Mouse (Mus musculus): ENCODE results near the gene Gm7271. TPM values are rescaled to one million over a fixed set of nuclear protein-coding genes. Genes with fewer than 3 reads are reported as not detected.

Gene Gm7271
- polyA plus RNA-seq, 1 experiment from 2014 or later: not detected

DNA sequence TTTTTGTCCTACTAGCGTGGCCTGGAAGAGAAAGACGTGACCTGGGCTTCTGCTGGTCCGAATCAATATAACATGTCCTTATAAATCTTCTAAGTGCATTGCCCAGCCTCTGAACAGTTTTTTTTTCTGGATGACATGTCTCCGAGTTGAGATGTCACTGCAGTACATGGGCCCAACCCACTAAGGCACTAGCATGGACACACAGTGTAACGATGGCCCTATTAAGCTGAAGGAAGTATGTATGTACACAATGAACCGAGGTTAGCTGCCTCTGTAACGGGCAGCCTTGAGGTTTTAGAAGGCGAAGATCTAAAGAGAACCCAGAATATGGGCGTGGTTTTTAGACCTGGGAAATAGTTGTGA is 45.8 kb downstream of the Gm7271 start:
- H3K4me1 ChIP-seq: peaks cover 11% of the 10 kb centered on the region
- peak overlapping the region; percentile 84 for H3K27ac ChIP-seq
- peaks cover 14% of the 10 kb centered on the region; the same call in 1 of the 2 replicates for H3K36me3 ChIP-seq
- 12% methylated on average over 9 of the region's 9 CpGs for whole genome bisulfite sequencing
- no peaks in the 10 kb centered on the region for H3K9me3 ChIP-seq (replicated peaks)
- DNase-seq (ENCODE audit: low spot score): no peak
- no peaks in the 10 kb centered on the region for H3K27me3 ChIP-seq (ENCODE audit: low read depth, poor library complexity, severe bottlenecking)
- H3K4me3 ChIP-seq: peak overlapping the region; percentile 78

DNA sequence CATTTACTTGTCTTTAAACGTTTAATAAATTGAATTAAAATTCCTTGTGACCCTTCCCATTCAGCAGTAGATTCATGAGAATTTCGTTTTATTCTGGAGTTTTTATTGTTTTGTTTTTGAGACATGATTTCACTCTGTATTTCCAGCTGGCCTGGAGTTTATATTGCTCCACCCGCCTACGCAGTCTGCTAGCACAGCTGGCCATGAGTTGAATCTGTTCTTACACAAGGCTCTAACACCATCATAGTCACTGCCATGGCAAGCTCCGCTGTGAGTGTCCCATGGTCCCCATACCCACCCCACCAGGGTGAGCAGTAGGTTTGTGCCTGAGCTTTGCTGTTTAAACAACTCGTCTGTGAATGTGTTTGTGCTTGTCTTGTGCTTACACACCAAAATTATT is 49.3 kb downstream of the Gm7271 start:
- H3K4me3 ChIP-seq: no peak overlapping the region
- 88% methylated on average over 6 of the region's 6 CpGs for WGBS
- no peaks in the 10 kb centered on the region for H3K9me3 ChIP-seq (replicated peaks)
- H3K4me1 ChIP-seq: peaks cover 11% of the 10 kb centered on the region
- peaks cover 43% of the 10 kb centered on the region for H3K36me3 ChIP-seq
- H3K27me3 ChIP-seq (ENCODE audit: low read depth, poor library complexity, severe bottlenecking): no peaks in the 10 kb centered on the region
- H3K27ac ChIP-seq: no peak overlapping the region
- no peak for DNase-seq (ENCODE audit: low spot score)

DNA sequence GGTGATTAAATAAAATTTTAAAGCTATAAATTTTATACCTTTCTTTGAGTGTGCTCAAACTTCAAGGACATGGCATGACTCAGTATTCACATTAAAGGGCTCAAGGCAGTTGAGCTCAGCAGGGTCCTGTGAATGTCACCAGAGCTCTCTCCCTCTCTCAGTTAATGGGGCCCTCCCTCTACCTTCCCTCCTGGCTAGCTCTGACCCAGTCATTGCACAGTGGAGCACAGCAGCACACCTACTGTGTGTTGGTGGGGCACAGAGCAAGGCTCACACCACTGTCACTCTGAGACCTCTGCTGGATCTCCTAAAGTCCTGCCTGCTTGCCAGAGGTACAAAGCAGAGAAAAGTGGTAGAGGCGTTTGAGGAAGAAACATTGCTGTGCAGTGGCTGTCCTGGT is 52.4 kb downstream of the Gm7271 start:
- no peaks in the 10 kb centered on the region for H3K9me3 ChIP-seq (replicated peaks)
- DNase-seq (ENCODE audit: low spot score): no peak
- H3K36me3 ChIP-seq: peaks cover 61% of the 10 kb centered on the region
- no peaks in the 10 kb centered on the region for H3K27me3 ChIP-seq (ENCODE audit: low read depth, poor library complexity, severe bottlenecking)
- no peak overlapping the region for H3K27ac ChIP-seq
- WGBS: 88% methylated on average over 1 of the region's 1 CpGs
- no peaks in the 10 kb centered on the region for H3K4me1 ChIP-seq
- H3K4me3 ChIP-seq: no peak overlapping the region

DNA sequence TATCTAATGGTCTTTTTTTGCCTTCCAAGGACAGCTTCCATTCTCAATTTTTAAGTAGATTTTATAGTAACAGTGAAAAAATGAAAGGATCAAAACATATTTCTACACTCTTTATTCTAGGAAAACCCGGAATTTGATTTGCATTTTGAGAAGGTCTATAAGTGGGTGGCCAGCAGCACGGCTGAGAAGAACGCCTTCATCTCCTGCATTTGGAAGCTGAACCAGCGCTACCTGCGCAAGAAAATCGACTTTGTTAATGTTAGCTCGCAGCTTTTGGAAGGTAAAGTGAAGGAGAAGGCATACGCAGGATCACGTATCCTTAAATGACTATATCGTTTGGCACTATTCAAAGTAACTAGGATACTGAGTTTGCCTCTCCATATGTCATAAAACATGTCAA is 53.7 kb downstream of the Gm7271 start:
- H3K9me3 ChIP-seq (replicated peaks): no peaks in the 10 kb centered on the region
- no peaks in the 10 kb centered on the region for H3K27me3 ChIP-seq (ENCODE audit: low read depth, poor library complexity, severe bottlenecking)
- H3K27ac ChIP-seq: no peak overlapping the region
- no peak for DNase-seq (ENCODE audit: low spot score)
- no peak overlapping the region for H3K4me3 ChIP-seq
- WGBS: 96% methylated on average over 10 of the region's 10 CpGs
- H3K36me3 ChIP-seq: peaks cover 71% of the 10 kb centered on the region
- H3K4me1 ChIP-seq: no peaks in the 10 kb centered on the region

DNA sequence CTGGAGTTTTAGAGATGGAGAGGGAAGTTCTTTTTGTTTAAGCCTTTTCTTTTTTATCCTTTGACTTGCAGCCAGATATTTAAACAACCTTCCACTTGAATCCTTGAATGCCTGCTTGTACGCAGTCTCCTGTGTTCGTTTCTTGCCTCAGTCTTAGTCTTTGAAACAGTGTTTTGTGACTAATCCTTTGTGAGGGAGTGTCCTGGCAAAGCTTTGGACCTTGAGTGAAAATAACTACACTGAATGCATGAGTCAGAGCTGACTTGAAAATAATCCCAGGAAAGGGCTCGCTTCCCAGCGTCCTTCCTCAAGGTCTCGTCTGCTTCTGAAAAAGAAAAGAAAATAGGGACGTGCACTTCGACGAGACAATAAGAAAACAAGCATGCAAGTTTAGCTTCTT is 56.3 kb downstream of the Gm7271 start:
- Histone ChIP-seq H3K4me1 (no peaks in the 10 kb centered on the region), H3K9me3 (replicated peaks) (no peaks in the 10 kb centered on the region), H3K27ac (no peak overlapping the region), H3K27me3 (ENCODE audit: low read depth, poor library complexity, severe bottlenecking) (no peaks in the 10 kb centered on the region), H3K36me3 (peaks cover 80% of the 10 kb centered on the region), H3K4me3 (no peak overlapping the region)
- DNase-seq (ENCODE audit: low spot score): no peak
- 92% methylated on average over 8 of the region's 8 CpGs for WGBS

DNA sequence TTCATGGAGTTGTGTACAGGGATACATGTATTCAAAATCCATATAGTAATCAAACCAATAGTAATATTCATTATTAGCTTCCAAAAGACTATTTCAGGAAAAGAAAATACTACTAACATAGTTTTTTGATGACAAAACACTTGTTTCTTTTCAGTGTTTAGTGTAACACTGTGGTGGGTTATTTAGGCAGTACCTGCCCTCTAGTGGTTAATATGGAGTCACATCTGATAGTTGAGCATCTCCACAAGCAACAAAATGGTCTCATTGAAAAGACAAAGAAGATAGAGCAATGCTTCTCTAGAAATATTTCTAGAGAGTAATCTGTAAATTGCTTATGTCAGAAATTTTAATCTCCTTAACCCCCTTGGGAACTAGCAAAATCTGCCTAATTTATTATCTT is 57.0 kb downstream of the Gm7271 start:
- Histone ChIP-seq H3K27ac (no peak overlapping the region), H3K36me3 (peaks cover 80% of the 10 kb centered on the region), H3K4me1 (no peaks in the 10 kb centered on the region), H3K4me3 (no peak overlapping the region), H3K27me3 (ENCODE audit: low read depth, poor library complexity, severe bottlenecking) (no peaks in the 10 kb centered on the region), H3K9me3 (replicated peaks) (no peaks in the 10 kb centered on the region)
- DNase-seq (ENCODE audit: low spot score): no peak

DNA sequence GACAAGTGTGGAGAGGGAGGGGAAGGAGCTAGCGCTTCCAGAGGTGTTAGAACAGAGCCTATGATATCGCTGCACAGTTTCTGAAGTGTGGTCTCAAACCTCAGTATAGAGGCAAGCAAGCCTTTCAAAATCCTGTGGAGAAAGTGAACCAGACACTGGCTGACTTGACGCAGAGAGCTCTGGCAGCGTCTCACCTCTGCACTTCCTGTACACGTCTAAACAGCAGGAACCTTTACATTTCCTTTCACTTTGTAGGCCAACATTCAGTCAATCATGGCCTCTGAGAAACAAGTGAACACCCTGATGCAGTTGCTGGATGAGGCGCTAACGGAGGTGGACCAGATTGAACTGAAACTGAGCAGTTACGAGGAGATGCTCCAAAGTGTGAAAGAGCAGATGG is 59.4 kb downstream of the Gm7271 start:
- Histone ChIP-seq H3K4me3 (no peak overlapping the region), H3K27me3 (ENCODE audit: low read depth, poor library complexity, severe bottlenecking) (no peaks in the 10 kb centered on the region), H3K27ac (no peak overlapping the region), H3K9me3 (replicated peaks) (no peaks in the 10 kb centered on the region), H3K4me1 (no peaks in the 10 kb centered on the region), H3K36me3 (peaks cover 69% of the 10 kb centered on the region)
- 93% methylated on average over 8 of the region's 8 CpGs for WGBS
- DNase-seq (ENCODE audit: low spot score): no peak

DNA sequence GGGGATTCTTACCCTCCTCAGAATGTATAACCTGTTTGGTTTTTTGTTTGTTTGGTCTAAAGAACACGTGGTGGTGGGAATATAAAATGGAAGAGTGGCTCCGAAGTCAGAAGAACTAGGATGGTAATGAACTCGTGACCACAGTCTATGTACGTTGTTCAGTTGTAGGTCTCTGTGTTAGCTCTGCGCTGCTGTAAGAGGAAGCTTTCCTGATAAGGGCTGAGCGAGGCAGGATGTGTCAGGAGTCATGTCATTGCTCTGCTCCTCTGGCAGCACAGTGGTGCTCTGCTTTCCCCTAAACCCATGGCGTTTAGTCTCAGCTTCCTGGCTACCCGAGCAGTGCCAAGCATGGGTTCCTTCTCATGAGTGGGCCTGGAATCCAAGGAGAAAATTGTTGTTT is 66.6 kb downstream of the Gm7271 start:
- H3K36me3 ChIP-seq: peaks cover 56% of the 10 kb centered on the region
- H3K4me3 ChIP-seq: no peak overlapping the region
- 93% methylated on average over 8 of the region's 8 CpGs for WGBS
- no peaks in the 10 kb centered on the region for H3K4me1 ChIP-seq
- H3K27me3 ChIP-seq (ENCODE audit: low read depth, poor library complexity, severe bottlenecking): no peaks in the 10 kb centered on the region
- no peak for DNase-seq (ENCODE audit: low spot score)
- H3K27ac ChIP-seq: no peak overlapping the region
- H3K9me3 ChIP-seq (replicated peaks): no peaks in the 10 kb centered on the region

DNA sequence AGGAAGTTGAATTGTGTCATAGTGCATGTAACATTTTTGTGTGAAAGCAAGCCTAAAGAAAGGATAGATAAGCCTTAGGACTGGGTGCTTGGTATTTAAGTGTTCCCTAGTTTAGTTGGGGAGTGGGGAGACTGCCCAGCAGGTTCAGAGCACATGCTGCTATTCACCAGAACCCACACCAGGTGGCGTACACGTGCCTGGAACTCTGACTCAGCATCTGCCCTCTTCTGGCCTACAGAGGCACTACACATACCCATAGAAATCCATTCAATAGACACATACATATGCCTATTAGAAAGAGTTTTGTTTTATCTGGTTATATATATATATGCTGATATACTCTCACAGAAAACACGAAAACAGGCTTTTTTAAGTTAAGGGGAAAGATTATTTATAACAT is 81.5 kb downstream of the Gm7271 start:
- Histone ChIP-seq H3K4me1 (no peaks in the 10 kb centered on the region), H3K9me3 (replicated peaks) (no peaks in the 10 kb centered on the region), H3K27me3 (ENCODE audit: low read depth, poor library complexity, severe bottlenecking) (no peaks in the 10 kb centered on the region), H3K27ac (no peak overlapping the region), H3K4me3 (no peak overlapping the region), H3K36me3 (peaks cover 91% of the 10 kb centered on the region)
- 36% methylated on average over 3 of the region's 3 CpGs for WGBS
- peak; percentile 71 for DNase-seq (ENCODE audit: low spot score)

Other genes starting within 250 kb of the Gm7271 start
- 9.8 and 10.6 TPM in 2 replicates for gene Clock, start 179.2 kb upstream of the Gm7271 start, polyA plus RNA-seq (2016; fragmentation: Nextera tagmentation; extraction: Ambion mirVana)
- gene Pdcl2, start 152.9 kb upstream of the Gm7271 start, polyA plus RNA-seq (2016; fragmentation: Nextera tagmentation; extraction: Ambion mirVana): not detected in 2 replicates
- 0.31 and 0.65 TPM in 2 replicates for gene Nmu, start 120.3 kb upstream of the Gm7271 start, polyA plus RNA-seq (2016; fragmentation: Nextera tagmentation; extraction: Ambion mirVana)
- gene Exoc1, start 45.3 kb downstream of the Gm7271 start, polyA plus RNA-seq (2016; fragmentation: Nextera tagmentation; extraction: Ambion mirVana): 33.3 and 44.4 TPM in 2 replicates
- gene Cep135, start 104.7 kb downstream of the Gm7271 start, polyA plus RNA-seq (2016; fragmentation: Nextera tagmentation; extraction: Ambion mirVana): 8.9 and 10.8 TPM in 2 replicates
- 25.2 and 26.7 TPM in 2 replicates for gene C530008M17Rik, start 172.5 kb downstream of the Gm7271 start, polyA plus RNA-seq (2016; fragmentation: Nextera tagmentation; extraction: Ambion mirVana)